Mouse (Mus musculus): ENCODE measurements around the gene Gm15107. TPM values are rescaled to one million over a fixed set of nuclear protein-coding genes. Genes with fewer than 3 reads are reported as not detected.

The Gm15107 gene
- polyA plus RNA-seq (2014; fragmentation: Illumina TruSeq; extraction: RNeasy Lipid Tissue Mini Kit (QIAGEN cat#74804)): not detected

GRCm38 (mm10) chrX:148180424-148180823 is at the start of gene Gm15107:
TSS of gene Gm15107 (plus strand) at chrX:148180724.

Other genes starting within 250 kb of the Gm15107 start
- not detected for gene Gm15080, start 187.7 kb upstream of the Gm15107 start, polyA plus RNA-seq (2014; fragmentation: Illumina TruSeq; extraction: RNeasy Lipid Tissue Mini Kit (QIAGEN cat#74804))